Mouse (Mus musculus): ENCODE results near the gene Hoxa9. TPM values are rescaled to one million over a fixed set of nuclear protein-coding genes. Genes with fewer than 3 reads are reported as not detected.
A peak's percentile ranks its signal among the peaks of the same experiment; 100 is the strongest.

Hoxa9 gene
- polyA plus RNA-seq, 1 experiment from 2014 or later, result not detected

DNA sequence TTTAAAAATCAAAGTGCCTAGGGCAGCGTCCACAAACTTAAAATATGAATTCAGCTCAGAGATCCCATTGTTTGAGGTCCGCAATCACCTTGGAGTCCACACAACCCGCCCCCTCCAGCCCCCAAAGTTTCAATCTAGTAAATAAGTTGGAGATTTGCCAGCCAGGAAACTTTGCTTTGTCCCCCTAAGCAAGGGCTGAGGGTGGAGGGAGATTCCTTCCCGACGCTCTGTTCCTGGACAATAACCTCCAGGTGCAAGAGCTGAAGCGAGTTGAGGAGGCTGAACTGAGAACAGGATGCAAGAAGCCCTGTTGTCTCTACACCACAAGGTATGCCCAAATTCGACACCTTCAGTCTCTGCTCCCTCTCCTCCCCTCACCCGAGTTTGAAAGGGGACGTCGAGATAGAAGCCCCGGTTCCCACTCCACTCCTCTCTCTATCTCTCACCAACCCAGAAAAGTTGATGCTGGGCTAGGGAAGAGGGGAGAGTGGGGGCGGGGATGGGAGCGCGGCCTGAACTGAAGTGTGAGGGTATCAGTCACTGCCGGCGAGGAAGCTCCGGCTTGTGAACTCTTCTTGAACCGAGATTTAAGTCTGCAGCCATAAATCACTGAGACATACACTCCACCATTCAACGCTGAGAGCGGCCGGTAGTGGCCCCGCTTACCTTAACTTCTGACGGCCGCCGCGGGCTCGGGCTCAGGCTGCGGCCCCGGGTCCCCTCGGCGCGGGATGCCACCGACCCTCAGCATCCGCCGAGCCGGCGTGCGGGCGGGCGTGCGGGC lies 55.7 kb downstream of the Hoxa9 start:
- H3K9ac ChIP-seq, result no peak overlapping the region
- no peaks in the 10 kb centered on the region for H3K36me3 ChIP-seq (ENCODE audit: poor library complexity, severe bottlenecking)
- no peaks in the 10 kb centered on the region for H3K9me3 ChIP-seq (replicated peaks)
- peaks cover 99% of the 10 kb centered on the region for H3K27me3 ChIP-seq
- H3K4me1 ChIP-seq, result peaks cover 7% of the 10 kb centered on the region; the same call in 1 of the 2 replicates
- WGBS, result 1% methylated on average over 30 of the region's 41 CpGs
- H3K4me3 ChIP-seq, result no peak overlapping the region
- ATAC-seq, result no peak
- no peak overlapping the region for H3K4me2 ChIP-seq
- H3K27ac ChIP-seq, result no peak overlapping the region

DNA sequence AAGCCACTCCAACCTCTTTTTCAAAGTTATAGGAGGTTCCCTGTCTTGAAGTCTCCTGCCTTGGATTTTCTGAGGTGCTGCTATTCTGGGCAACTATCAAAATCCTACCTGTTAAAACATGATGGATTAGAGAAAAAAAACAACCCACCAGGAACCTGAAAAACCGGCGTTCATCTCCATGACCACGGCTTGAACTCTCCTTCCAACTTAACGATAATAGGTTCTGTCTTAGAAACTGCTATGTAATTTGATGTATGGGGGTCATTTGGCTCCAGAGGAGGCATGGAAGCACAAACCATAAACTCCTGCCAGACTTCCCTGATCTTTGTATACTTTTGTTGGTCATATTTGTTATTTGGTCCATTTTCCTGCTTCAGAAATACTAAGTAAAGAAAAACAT lies 57.2 kb downstream of the Hoxa9 start:
- Histone ChIP-seq H3K9ac (no peak overlapping the region), H3K27ac (no peak overlapping the region), H3K36me3 (ENCODE audit: poor library complexity, severe bottlenecking) (no peaks in the 10 kb centered on the region), H3K27me3 (peaks cover 98% of the 10 kb centered on the region), H3K4me2 (no peak overlapping the region), H3K9me3 (replicated peaks) (no peaks in the 10 kb centered on the region), H3K4me3 (no peak overlapping the region), H3K4me1 (peaks cover 7% of the 10 kb centered on the region; the same call in 1 of the 2 replicates)
- no peak for ATAC-seq
- WGBS, result 6% methylated on average over 4 of the region's 4 CpGs

MicroRNA genes within 50 kb of the gene (microRNA counts, 519-probe panel; counts per million panel counts)
- 177 counts per million, percentile 53 among the panel's probes with 10 or more counts for microRNA mmu-miR-196b

Small RNAs within 50 kb of the gene (microRNA-seq; reads per million reads assigned to microRNA genes)
- 23.6 reads per million, percentile 32 among the genes with 10 or more reads in this experiment for gene Mir196b

Other genes with a start within 250 kb of the Hoxa9 start
- 3.6 and 4.1 TPM in 2 replicates for gene Skap2, start 218.5 kb downstream of the Hoxa9 start, polyA plus RNA-seq (2015; fragmentation: Nextera tagmentation; extraction: Ambion mirVana)
- gene Hoxa1, start 72.8 kb downstream of the Hoxa9 start, polyA plus RNA-seq (2015; fragmentation: Nextera tagmentation; extraction: Ambion mirVana), result not detected in 2 replicates
- gene Hoxa2, start 66.3 kb downstream of the Hoxa9 start, polyA plus RNA-seq (2015; fragmentation: Nextera tagmentation; extraction: Ambion mirVana), result not detected in 2 replicates
- not detected in 2 replicates for gene 5730596B20Rik, start 53.6 kb downstream of the Hoxa9 start, polyA plus RNA-seq (2015; fragmentation: Nextera tagmentation; extraction: Ambion mirVana)
- gene Hoxa4, start 39.3 kb downstream of the Hoxa9 start, polyA plus RNA-seq (2015; fragmentation: Nextera tagmentation; extraction: Ambion mirVana), result not detected in 2 replicates
- gene Hoxa5, start 26.5 kb downstream of the Hoxa9 start, polyA plus RNA-seq (2015; fragmentation: Nextera tagmentation; extraction: Ambion mirVana), result not detected in 2 replicates
- not detected in 2 replicates for gene Hoxa6, start 22.4 kb downstream of the Hoxa9 start, polyA plus RNA-seq (2015; fragmentation: Nextera tagmentation; extraction: Ambion mirVana)
- not detected in 2 replicates for gene Hoxa3, start 17.8 kb downstream of the Hoxa9 start, polyA plus RNA-seq (2015; fragmentation: Nextera tagmentation; extraction: Ambion mirVana)
- not detected in 2 replicates for gene Gm28308, start 17.8 kb downstream of the Hoxa9 start, polyA plus RNA-seq (2015; fragmentation: Nextera tagmentation; extraction: Ambion mirVana)
- gene Hoxa7, start 9.2 kb downstream of the Hoxa9 start, polyA plus RNA-seq (2015; fragmentation: Nextera tagmentation; extraction: Ambion mirVana), result not detected in 2 replicates
- 0.09 TPM in 1 of 2 replicates, not detected in the other for gene Hoxa10, start 9.8 kb upstream of the Hoxa9 start, polyA plus RNA-seq (2015; fragmentation: Nextera tagmentation; extraction: Ambion mirVana)
- gene Hoxa11, start 14.7 kb upstream of the Hoxa9 start, polyA plus RNA-seq (2015; fragmentation: Nextera tagmentation; extraction: Ambion mirVana), result 0.12 TPM in 1 of 2 replicates, not detected in the other
- gene Hoxa13, start 29.8 kb upstream of the Hoxa9 start, polyA plus RNA-seq (2015; fragmentation: Nextera tagmentation; extraction: Ambion mirVana), result not detected in 2 replicates
- not detected in 2 replicates for gene Evx1, start 82.4 kb upstream of the Hoxa9 start, polyA plus RNA-seq (2015; fragmentation: Nextera tagmentation; extraction: Ambion mirVana)

Measured in forebrain, embryonic 13.5 days (tissue).